Mouse (Mus musculus): ENCODE results near the gene Ctsa. TPM values are rescaled to one million over a fixed set of nuclear protein-coding genes. Genes with fewer than 3 reads are reported as not detected.
"Not testable (repeated sequence)": the region's sequence is repeated elsewhere in the genome, so short reads cannot be mapped to it uniquely, and the experiment has no call there.

Gene Ctsa
- polyA plus RNA-seq, 1 experiment from 2014 or later, result 85.8 TPM

- Histone ChIP-seq H3K4me2 (no peak overlapping the region), H3K36me3 (replicated peaks) (no peaks in the 10 kb centered on the region), H3K4me3 (replicated peaks) (no peak overlapping the region), H3K9ac (no peak overlapping the region), H3K9me3 (no peaks in the 10 kb centered on the region), H3K27ac (no peak overlapping the region), H3K4me1 (peaks cover 32% of the 10 kb centered on the region), H3K27me3 (peaks cover 62% of the 10 kb centered on the region)
- 59% methylated on average over 9 of the region's 9 CpGs for WGBS
- no peak for ATAC-seq (ENCODE audit: low FRiP score)
Observed at GRCm38 (mm10) chr2:164859640-164860432, 27.2 kb downstream of the Ctsa start.

GRCm38 (mm10) chr2:164861094-164861493 is 28.4 kb downstream of the Ctsa start:
- Histone ChIP-seq H3K4me3 (replicated peaks) (no peak overlapping the region), H3K27ac (no peak overlapping the region), H3K36me3 (replicated peaks) (no peaks in the 10 kb centered on the region), H3K4me1 (peaks cover 26% of the 10 kb centered on the region), H3K9ac (no peak overlapping the region), H3K4me2 (no peak overlapping the region), H3K27me3 (peaks cover 50% of the 10 kb centered on the region), H3K9me3 (no peaks in the 10 kb centered on the region)
- no peak for ATAC-seq (ENCODE audit: low FRiP score)
- 79% methylated on average over 4 of the region's 4 CpGs for WGBS

GRCm38 (mm10) chr2:164862179-164862861 is 29.6 kb downstream of the Ctsa start:
- H3K9me3 ChIP-seq, result no peaks in the 10 kb centered on the region
- H3K4me1 ChIP-seq, result peaks cover 13% of the 10 kb centered on the region
- H3K27me3 ChIP-seq, result peaks cover 38% of the 10 kb centered on the region
- H3K4me3 ChIP-seq (replicated peaks), result no peak overlapping the region
- H3K9ac ChIP-seq, result no peak overlapping the region
- 59% methylated on average over 9 of the region's 9 CpGs for WGBS
- no peak overlapping the region for H3K4me2 ChIP-seq
- ATAC-seq (ENCODE audit: low FRiP score), result no peak
- 0 out of 2 replicates have a peak overlapping the region, but pooled peaks have one; percentile 32 for H3K27ac ChIP-seq
- no peaks in the 10 kb centered on the region for H3K36me3 ChIP-seq (replicated peaks)

- not testable (repeated sequence) for ATAC-seq (ENCODE audit: low FRiP score)
- H3K27me3 ChIP-seq, result peaks cover 27% of the 10 kb centered on the region
- 94% methylated on average over 8 of the region's 9 CpGs for WGBS
Observed at GRCm38 (mm10) chr2:164863411-164863810, 30.7 kb downstream of the Ctsa start.

GRCm38 (mm10) chr2:164864593-164864992 is 31.9 kb downstream of the Ctsa start:
- Histone ChIP-seq H3K36me3 (replicated peaks) (no peaks in the 10 kb centered on the region), H3K4me2 (no peak overlapping the region), H3K27me3 (peaks cover 16% of the 10 kb centered on the region), H3K4me1 (peaks cover 3% of the 10 kb centered on the region; the same call in 1 of the 2 replicates), H3K9me3 (no peaks in the 10 kb centered on the region), H3K27ac (no peak overlapping the region), H3K4me3 (replicated peaks) (no peak overlapping the region), H3K9ac (no peak overlapping the region)
- 83% methylated on average over 4 of the region's 4 CpGs for WGBS
- no peak for ATAC-seq (ENCODE audit: low FRiP score)

More at GRCm38 (mm10) chr2:164863411-164863810, 30.7 kb downstream of the Ctsa start:
- H3K4me3 ChIP-seq (replicated peaks); H3K9ac ChIP-seq; H3K4me1 ChIP-seq; H3K27ac ChIP-seq; H3K36me3 ChIP-seq (replicated peaks); H3K9me3 ChIP-seq; H3K4me2 ChIP-seq: not testable (repeated sequence)

- Histone ChIP-seq H3K27me3 (0 out of 2 replicates have a peak, but pooled peaks cover 2% of the 10 kb centered on the region), H3K9me3 (no peaks in the 10 kb centered on the region), H3K27ac (no peak overlapping the region), H3K36me3 (replicated peaks) (no peaks in the 10 kb centered on the region), H3K4me3 (replicated peaks) (no peak overlapping the region), H3K9ac (no peak overlapping the region), H3K4me1 (peaks cover 3% of the 10 kb centered on the region; the same call in 1 of the 2 replicates), H3K4me2 (no peak overlapping the region)
- no peak for ATAC-seq (ENCODE audit: low FRiP score)
- 74% methylated on average over 16 of the region's 16 CpGs for WGBS
Observed at GRCm38 (mm10) chr2:164866741-164867551, 34.3 kb downstream of the Ctsa start.

- H3K4me3 ChIP-seq (replicated peaks), result no peak overlapping the region
- WGBS, result 90% methylated on average over 7 of the region's 7 CpGs
- H3K9me3 ChIP-seq, result no peaks in the 10 kb centered on the region
- no peak for ATAC-seq (ENCODE audit: low FRiP score)
- H3K4me1 ChIP-seq, result no peaks in the 10 kb centered on the region
- H3K27ac ChIP-seq, result no peak overlapping the region
- H3K9ac ChIP-seq, result no peak overlapping the region
- no peaks in the 10 kb centered on the region for H3K36me3 ChIP-seq (replicated peaks)
- H3K27me3 ChIP-seq, result no peaks in the 10 kb centered on the region
- no peak overlapping the region for H3K4me2 ChIP-seq
Observed at GRCm38 (mm10) chr2:164867566-164867965, 34.9 kb downstream of the Ctsa start.

- 89% methylated on average over 7 of the region's 7 CpGs for WGBS
- H3K36me3 ChIP-seq (replicated peaks), result no peaks in the 10 kb centered on the region
- H3K27me3 ChIP-seq, result no peaks in the 10 kb centered on the region
- no peak overlapping the region for H3K4me2 ChIP-seq
- ATAC-seq (ENCODE audit: low FRiP score), result no peak
- H3K9ac ChIP-seq, result no peak overlapping the region
- H3K27ac ChIP-seq, result no peak overlapping the region
- no peak overlapping the region for H3K4me3 ChIP-seq (replicated peaks)
- no peaks in the 10 kb centered on the region for H3K9me3 ChIP-seq
- no peaks in the 10 kb centered on the region for H3K4me1 ChIP-seq
Observed at GRCm38 (mm10) chr2:164868491-164868890, 35.8 kb downstream of the Ctsa start.

GRCm38 (mm10) chr2:164871602-164872303 is 39.1 kb downstream of the Ctsa start:
- no peaks in the 10 kb centered on the region for H3K27me3 ChIP-seq
- H3K4me3 ChIP-seq (replicated peaks), result no peak overlapping the region
- no peak overlapping the region for H3K27ac ChIP-seq
- H3K9ac ChIP-seq, result no peak overlapping the region
- no peak for ATAC-seq (ENCODE audit: low FRiP score)
- H3K4me1 ChIP-seq, result 0 out of 2 replicates have a peak, but pooled peaks cover 6% of the 10 kb centered on the region
- H3K36me3 ChIP-seq (replicated peaks), result no peaks in the 10 kb centered on the region
- no peak overlapping the region for H3K4me2 ChIP-seq
- no peaks in the 10 kb centered on the region for H3K9me3 ChIP-seq
- 52% methylated on average over 6 of the region's 6 CpGs for WGBS

GRCm38 (mm10) chr2:164873621-164874020 is 40.9 kb downstream of the Ctsa start:
- 83% methylated on average over 3 of the region's 3 CpGs for WGBS
- no peak for ATAC-seq (ENCODE audit: low FRiP score)
- no peaks in the 10 kb centered on the region for H3K27me3 ChIP-seq
- H3K27ac ChIP-seq, result no peak overlapping the region
- H3K9ac ChIP-seq, result no peak overlapping the region
- H3K36me3 ChIP-seq (replicated peaks), result peaks cover 7% of the 10 kb centered on the region; the same call in 1 of the 2 replicates
- H3K4me3 ChIP-seq (replicated peaks), result no peak overlapping the region
- H3K4me1 ChIP-seq, result peaks cover 12% of the 10 kb centered on the region
- H3K9me3 ChIP-seq, result no peaks in the 10 kb centered on the region
- no peak overlapping the region for H3K4me2 ChIP-seq

- ATAC-seq (ENCODE audit: low FRiP score), result no peak
- no peak overlapping the region for H3K4me2 ChIP-seq
Observed at GRCm38 (mm10) chr2:164874239-164874769, 41.6 kb downstream of the Ctsa start.

More at GRCm38 (mm10) chr2:164874239-164874769, 41.6 kb downstream of the Ctsa start:
- Histone ChIP-seq H3K36me3 (replicated peaks) (peaks cover 7% of the 10 kb centered on the region; the same call in 1 of the 2 replicates), H3K27ac (0 out of 2 replicates have a peak overlapping the region, but pooled peaks have one; percentile 1), H3K9me3 (no peaks in the 10 kb centered on the region), H3K4me1 (peaks cover 13% of the 10 kb centered on the region), H3K9ac (no peak overlapping the region), H3K27me3 (no peaks in the 10 kb centered on the region), H3K4me3 (replicated peaks) (no peak overlapping the region)
- WGBS, result 43% methylated on average over 1 of the region's 1 CpGs

Measured in forebrain, embryonic 12.5 days (tissue).